Mouse (Mus musculus) heart, postnatal 0 days (tissue): ENCODE results near the gene Zfp870.

Experiments
- CTCF ChIP-seq: IDR thresholded peaks from 2 replicates; pipeline ENCODE4 v1.5.1; 2016; ENCODE audit warnings: antibody characterized with exemption, control low read depth, low read depth
- EP300 ChIP-seq: IDR thresholded peaks from 2 replicates; pipeline ENCODE4 v1.6.1; 2016; ENCODE audit warnings: antibody characterized with exemption, low read depth

GRCm38 (mm10) chr17:32893901-32894300 is 2.5 kb upstream of the Zfp870 start:
- no peak for TF ChIP-seq CTCF
- no peak for TF ChIP-seq EP300
